ENCODE assay signal across 11 mouse cellular contexts in genomic region chr4:114550471-114551156, GRCm38 (mm10).
A peak's percentile ranks its signal among the peaks of the same experiment; 100 is the strongest.
DNase-seq lines count a peak whose midpoint lies in the region; ATAC-seq and TF ChIP-seq lines count a peak whose summit lies in the region.
"Had no signal": no experiment of that assay in that cellular context is flagged by ENCODE, and none has a peak within 500 bp of the region (broad histone marks: within the 10 kb centered on the region; RNA-seq: fewer than 3 reads in every experiment).

No protein-coding gene starts in this region.

- no peak for DNase-seq in forebrain, embryonic 10.5 days (ENCODE audit: extremely low spot score, low spot score)
- DNase-seq in hindbrain, embryonic 11.5 days (ENCODE audit: low spot score), result no peak
- DNase-seq in midbrain, embryonic 10.5 days (ENCODE audit: low spot score), result no peak
- DNase-seq in midbrain, postnatal 0 days (ENCODE audit: low spot score), result no peak
- DNase-seq in midbrain, embryonic 14.5 days, result peak; percentile 16
- DNase-seq in layer of hippocampus, postnatal 10 days (ENCODE audit: low spot score in 2 of 2), result no peak
- DNase-seq: adrenal gland, adult 2 months; cerebellum, adult 9-11 months; lung, postnatal 4 days had no signal

- no peak overlapping the region for H3K4me3 ChIP-seq in forebrain, embryonic 10.5 days
- no peak overlapping the region for H3K4me3 ChIP-seq in forebrain, embryonic 16.5 days (replicated peaks; ENCODE audit: low read length)
- no peak overlapping the region for H3K4me3 ChIP-seq in hindbrain, embryonic 12.5 days
- no peak overlapping the region for H3K4me3 ChIP-seq in hindbrain, embryonic 11.5 days (ENCODE audit: low read depth, low read length)
- H3K4me3 ChIP-seq in midbrain, embryonic 10.5 days, result no peak overlapping the region
- no peak overlapping the region for H3K4me3 ChIP-seq in midbrain, postnatal 0 days (ENCODE audit: low read depth, low read length)
- H3K4me3 ChIP-seq in midbrain, embryonic 14.5 days (replicated peaks; ENCODE audit: low read depth, low read length), result no peak overlapping the region

- peaks cover 13% of the 10 kb centered on the region for H3K4me1 ChIP-seq in forebrain, embryonic 10.5 days
- H3K4me1 ChIP-seq in forebrain, embryonic 16.5 days (replicated peaks; ENCODE audit: control insufficient read depth, insufficient read depth, low read length), result no peaks in the 10 kb centered on the region
- peaks cover 11% of the 10 kb centered on the region; the same call in 1 of the 2 replicates for H3K4me1 ChIP-seq in hindbrain, embryonic 12.5 days
- H3K4me1 ChIP-seq in hindbrain, embryonic 11.5 days (replicated peaks; ENCODE audit: control insufficient read depth, insufficient read depth, low read length), result 0 out of 2 replicates have a peak, but pooled peaks cover 3% of the 10 kb centered on the region
- peaks cover 14% of the 10 kb centered on the region for H3K4me1 ChIP-seq in midbrain, embryonic 10.5 days
- H3K4me1 ChIP-seq in midbrain, postnatal 0 days (ENCODE audit: insufficient read depth, low read length), result no peaks in the 10 kb centered on the region
- no peaks in the 10 kb centered on the region for H3K4me1 ChIP-seq in midbrain, embryonic 14.5 days (ENCODE audit: control insufficient read depth, insufficient read depth, low read length)

- peak overlapping the region; percentile 51; the same call in 1 of the 2 replicates for H3K27ac ChIP-seq in forebrain, embryonic 10.5 days
- no peak overlapping the region for H3K27ac ChIP-seq in forebrain, embryonic 16.5 days (ENCODE audit: low read length)
- peak overlapping the region; percentile 23; the same call in 1 of the 2 replicates for H3K27ac ChIP-seq in hindbrain, embryonic 12.5 days
- no peak overlapping the region for H3K27ac ChIP-seq in hindbrain, embryonic 11.5 days (ENCODE audit: low read depth, low read length)
- H3K27ac ChIP-seq in midbrain, embryonic 10.5 days (replicated peaks), result peak overlapping the region; percentile 57
- H3K27ac ChIP-seq in midbrain, postnatal 0 days (ENCODE audit: low read depth, low read length), result no peak overlapping the region
- H3K27ac ChIP-seq in midbrain, embryonic 14.5 days (replicated peaks; ENCODE audit: low read depth, low read length), result no peak overlapping the region

- 56% methylated on average over 11 of the region's 11 CpGs for WGBS in forebrain, embryonic 10.5 days
- 50% methylated on average over 11 of the region's 11 CpGs for WGBS in forebrain, embryonic 16.5 days
- WGBS in hindbrain, embryonic 12.5 days, result 26% methylated on average over 11 of the region's 11 CpGs
- 33% methylated on average over 11 of the region's 11 CpGs for WGBS in hindbrain, embryonic 11.5 days
- 51% methylated on average over 11 of the region's 11 CpGs for WGBS in midbrain, embryonic 10.5 days
- 45% methylated on average over 11 of the region's 11 CpGs for WGBS in midbrain, postnatal 0 days
- whole genome bisulfite sequencing in midbrain, embryonic 14.5 days, result 48% methylated on average over 11 of the region's 11 CpGs

- ATAC-seq in forebrain, embryonic 16.5 days, result no peak
- no peak for ATAC-seq in hindbrain, embryonic 12.5 days (ENCODE audit: low FRiP score)
- ATAC-seq in hindbrain, embryonic 11.5 days (ENCODE audit: low FRiP score), result no peak
- no peak for ATAC-seq in midbrain, postnatal 0 days (ENCODE audit: low FRiP score)
- ATAC-seq in midbrain, embryonic 14.5 days (ENCODE audit: low FRiP score, low TSS enrichment), result no peak

- H3K9ac ChIP-seq in forebrain, embryonic 16.5 days (replicated peaks; ENCODE audit: low read depth, low read length), result no peak overlapping the region
- H3K9ac ChIP-seq in hindbrain, embryonic 12.5 days, result no peak overlapping the region
- no peak overlapping the region for H3K9ac ChIP-seq in hindbrain, embryonic 11.5 days (ENCODE audit: low read depth, low read length)
- no peak overlapping the region for H3K9ac ChIP-seq in midbrain, postnatal 0 days (replicated peaks; ENCODE audit: low read length, poor library complexity, severe bottlenecking)
- no peak overlapping the region for H3K9ac ChIP-seq in midbrain, embryonic 14.5 days (replicated peaks; ENCODE audit: low read length)

- no peaks in the 10 kb centered on the region for H3K9me3 ChIP-seq in forebrain, embryonic 10.5 days
- no peaks in the 10 kb centered on the region for H3K9me3 ChIP-seq in forebrain, embryonic 16.5 days (ENCODE audit: control insufficient read depth, low read length)
- H3K9me3 ChIP-seq in hindbrain, embryonic 12.5 days (replicated peaks), result no peaks in the 10 kb centered on the region
- H3K9me3 ChIP-seq in hindbrain, embryonic 11.5 days (ENCODE audit: control insufficient read depth, low read length), result no peaks in the 10 kb centered on the region
- H3K9me3 ChIP-seq in midbrain, embryonic 10.5 days (replicated peaks), result no peaks in the 10 kb centered on the region
- no peaks in the 10 kb centered on the region for H3K9me3 ChIP-seq in midbrain, postnatal 0 days (ENCODE audit: low read length)
- no peaks in the 10 kb centered on the region for H3K9me3 ChIP-seq in midbrain, embryonic 14.5 days (ENCODE audit: control insufficient read depth, low read length)

- no peak for TF ChIP-seq CTCF in midbrain, postnatal 0 days (IDR thresholded peaks at IDR 0.05)

- H3K4me2 ChIP-seq in forebrain, embryonic 16.5 days (ENCODE audit: low read length), result no peak overlapping the region
- no peak overlapping the region for H3K4me2 ChIP-seq in hindbrain, embryonic 12.5 days (replicated peaks)
- no peak overlapping the region for H3K4me2 ChIP-seq in hindbrain, embryonic 11.5 days (replicated peaks; ENCODE audit: low read depth, low read length)
- no peak overlapping the region for H3K4me2 ChIP-seq in midbrain, postnatal 0 days (ENCODE audit: low read depth, low read length, poor library complexity, severe bottlenecking)
- H3K4me2 ChIP-seq in midbrain, embryonic 14.5 days (ENCODE audit: low read length), result no peak overlapping the region

- no peaks in the 10 kb centered on the region for H3K36me3 ChIP-seq in forebrain, embryonic 10.5 days (replicated peaks)
- no peaks in the 10 kb centered on the region for H3K36me3 ChIP-seq in forebrain, embryonic 16.5 days (ENCODE audit: control insufficient read depth, insufficient read depth)
- no peaks in the 10 kb centered on the region for H3K36me3 ChIP-seq in hindbrain, embryonic 12.5 days
- no peaks in the 10 kb centered on the region for H3K36me3 ChIP-seq in hindbrain, embryonic 11.5 days (ENCODE audit: control insufficient read depth, insufficient read depth, low read length)
- no peaks in the 10 kb centered on the region for H3K36me3 ChIP-seq in midbrain, embryonic 10.5 days
- no peaks in the 10 kb centered on the region for H3K36me3 ChIP-seq in midbrain, postnatal 0 days (ENCODE audit: insufficient read depth, low read length)
- no peaks in the 10 kb centered on the region for H3K36me3 ChIP-seq in midbrain, embryonic 14.5 days (ENCODE audit: control insufficient read depth, insufficient read depth, low read length)

- no peaks in the 10 kb centered on the region for H3K27me3 ChIP-seq in forebrain, embryonic 10.5 days (ENCODE audit: poor library complexity, severe bottlenecking)
- H3K27me3 ChIP-seq in forebrain, embryonic 16.5 days (replicated peaks; ENCODE audit: control insufficient read depth, insufficient read depth, low read length), result no peaks in the 10 kb centered on the region
- H3K27me3 ChIP-seq in hindbrain, embryonic 12.5 days, result no peaks in the 10 kb centered on the region
- H3K27me3 ChIP-seq in hindbrain, embryonic 11.5 days (ENCODE audit: control insufficient read depth, insufficient read depth, low read length), result no peaks in the 10 kb centered on the region
- no peaks in the 10 kb centered on the region for H3K27me3 ChIP-seq in midbrain, embryonic 10.5 days (ENCODE audit: low read depth, poor library complexity, severe bottlenecking)
- no peaks in the 10 kb centered on the region for H3K27me3 ChIP-seq in midbrain, postnatal 0 days (ENCODE audit: insufficient read depth, low read length)
- H3K27me3 ChIP-seq in midbrain, embryonic 14.5 days (ENCODE audit: control insufficient read depth, insufficient read depth, low read length), result no peaks in the 10 kb centered on the region

Comparison
In these comparisons a context has a peak if more than half of its experiments do, and no peak if none do; other contexts are left out.
1. H3K27ac ChIP-seq: peak in forebrain, embryonic 10.5 days (single experiment), hindbrain, embryonic 12.5 days (single experiment) and midbrain, embryonic 10.5 days (single experiment); none in forebrain, embryonic 16.5 days (single experiment), hindbrain, embryonic 11.5 days (single experiment), midbrain, postnatal 0 days (single experiment) and midbrain, embryonic 14.5 days (single experiment).